Mouse (Mus musculus) mammary gland, adult 2 months (tissue): ENCODE data around the gene Tmem94. TPM values are rescaled to one million over a fixed set of nuclear protein-coding genes. Genes with fewer than 3 reads are reported as not detected.

Experiments
- polyA plus RNA-seq: library from polyadenylated mRNA; depleted of rRNA; stranded (reverse); fragments of >200 nt; gene quantifications from 2 replicates; pipeline ENCODE4 v1.2.3, GENCODE M21; 2012; ENCODE audit warnings: low replicate concordance; rRNA removed

Tmem94 gene
- polyA plus RNA-seq, result 76.6 and 78.5 TPM in 2 replicates

GRCm38 (mm10) chr11:115765103-115765606 lies at the start of gene Tmem94:
Tmem94 (plus strand) TSS chr11:115765433.

GRCm38 (mm10) chr11:115813507-115814296 lies 48.5 kb downstream of the Tmem94 start, which contains the start of gene Caskin2:
Caskin2 (minus strand) TSS chr11:115813639.

GRCm38 (mm10) chr11:115814605-115815450 lies 49.6 kb downstream of the Tmem94 start, which contains the start of gene Tsen54:
Tsen54 (plus strand) TSS chr11:115814724.

GRCm38 (mm10) chr11:115823774-115824740 lies 58.8 kb downstream of the Tmem94 start, which contains the start of gene Llgl2:
Llgl2 (plus strand) TSS chr11:115824049.

Other genes with a start within 250 kb of the Tmem94 start
- gene Sumo2, start 229.2 kb upstream of the Tmem94 start, polyA plus RNA-seq, result 32.4 and 64.1 TPM in 2 replicates
- 30.2 and 65.1 TPM in 2 replicates for gene Nup85, start 201.0 kb upstream of the Tmem94 start, polyA plus RNA-seq
- 24.3 and 26.8 TPM in 2 replicates for gene Mrps7, start 161.5 kb upstream of the Tmem94 start, polyA plus RNA-seq
- gene Gga3, start 161.4 kb upstream of the Tmem94 start, polyA plus RNA-seq, result 34.7 and 39.4 TPM in 2 replicates
- gene Mif4gd, start 152.5 kb upstream of the Tmem94 start, polyA plus RNA-seq, result 164 and 226 TPM in 2 replicates
- gene Slc25a19, start 137.1 kb upstream of the Tmem94 start, polyA plus RNA-seq, result 176 and 234 TPM in 2 replicates
- gene Grb2, start 56.8 kb upstream of the Tmem94 start, polyA plus RNA-seq, result 47.1 and 53.9 TPM in 2 replicates
- 34.2 and 44.3 TPM in 2 replicates for gene Caskin2, start 48.2 kb downstream of the Tmem94 start, polyA plus RNA-seq
- 20.2 and 34.5 TPM in 2 replicates for gene Tsen54, start 49.3 kb downstream of the Tmem94 start, polyA plus RNA-seq
- gene Llgl2, start 58.6 kb downstream of the Tmem94 start, polyA plus RNA-seq, result 24.4 and 36.6 TPM in 2 replicates
- 0.14 and 0.32 TPM in 2 replicates for gene Myo15b, start 93.0 kb downstream of the Tmem94 start, polyA plus RNA-seq
- 3.0 and 3.3 TPM in 2 replicates for gene Smim5, start 134.5 kb downstream of the Tmem94 start, polyA plus RNA-seq
- gene Smim6, start 146.6 kb downstream of the Tmem94 start, polyA plus RNA-seq, result not detected in 2 replicates
- 24.7 and 26.8 TPM in 2 replicates for gene Sap30bp, start 167.8 kb downstream of the Tmem94 start, polyA plus RNA-seq
- gene Recql5, start 168.0 kb downstream of the Tmem94 start, polyA plus RNA-seq, result 23.9 TPM in 2 replicates
- 16.0 and 21.4 TPM in 2 replicates for gene Itgb4, start 209.3 kb downstream of the Tmem94 start, polyA plus RNA-seq
- 28.6 and 54.6 TPM in 2 replicates for gene Galk1, start 247.3 kb downstream of the Tmem94 start, polyA plus RNA-seq